Mouse (Mus musculus) cerebellum, postnatal 36 days (tissue): ENCODE data around the gene Psd.

Experiments
- DNase-seq, 2 experiments: peaks; one replicate each; pipeline ENCODE4 v3.0.0; 2021 to 2022; ENCODE audit warnings: mixed read lengths in 2 of 2

Psd gene

GRCm38 (mm10) chr19:46305432-46306267, 21.3 kb downstream of the Psd start:
- peak in 1 of 2 experiments; percentile 39 for DNase-seq

GRCm38 (mm10) chr19:46304908-46305333, 22.0 kb downstream of the Psd start:
- DNase-seq, result peak in 1 of 2 experiments; percentile 12

GRCm38 (mm10) chr19:46304216-46304841, 22.6 kb downstream of the Psd start, which contains the start of gene Nfkb2:
Nfkb2 (plus strand) TSS chr19:46304320.
- peak; percentile 81 to 82 for DNase-seq

GRCm38 (mm10) chr19:46303251-46304215, 23.4 kb downstream of the Psd start:
- DNase-seq, result no peak

GRCm38 (mm10) chr19:46302551-46302950, 24.4 kb downstream of the Psd start:
- no peak for DNase-seq

- no peak for DNase-seq
These were observed 26.5 kb downstream of the Psd start for GRCm38 (mm10) chr19:46300294-46301045.

GRCm38 (mm10) chr19:46296938-46297337, 30.0 kb downstream of the Psd start:
- no peak for DNase-seq

GRCm38 (mm10) chr19:46290535-46291105, 36.3 kb downstream of the Psd start:
- DNase-seq, result no peak

GRCm38 (mm10) chr19:46287566-46287965, 39.4 kb downstream of the Psd start:
- no peak for DNase-seq

GRCm38 (mm10) chr19:46286926-46287325, 40.0 kb downstream of the Psd start:
- DNase-seq, result no peak

- DNase-seq, result peak; percentile 92 to 94
These were observed 40.9 kb downstream of the Psd start for GRCm38 (mm10) chr19:46286047-46286446.

GRCm38 (mm10) chr19:46285631-46286030, 41.3 kb downstream of the Psd start:
- no peak for DNase-seq

GRCm38 (mm10) chr19:46284686-46285085, 42.3 kb downstream of the Psd start:
- peak; percentile 36 to 43 for DNase-seq

GRCm38 (mm10) chr19:46282081-46282849, 44.7 kb downstream of the Psd start:
- DNase-seq, result no peak

- no peak for DNase-seq
These were observed 51.6 kb downstream of the Psd start for GRCm38 (mm10) chr19:46275307-46275706.

GRCm38 (mm10) chr19:46264762-46265161, 62.2 kb downstream of the Psd start:
- DNase-seq, result no peak
